In the genomic region with DNA sequence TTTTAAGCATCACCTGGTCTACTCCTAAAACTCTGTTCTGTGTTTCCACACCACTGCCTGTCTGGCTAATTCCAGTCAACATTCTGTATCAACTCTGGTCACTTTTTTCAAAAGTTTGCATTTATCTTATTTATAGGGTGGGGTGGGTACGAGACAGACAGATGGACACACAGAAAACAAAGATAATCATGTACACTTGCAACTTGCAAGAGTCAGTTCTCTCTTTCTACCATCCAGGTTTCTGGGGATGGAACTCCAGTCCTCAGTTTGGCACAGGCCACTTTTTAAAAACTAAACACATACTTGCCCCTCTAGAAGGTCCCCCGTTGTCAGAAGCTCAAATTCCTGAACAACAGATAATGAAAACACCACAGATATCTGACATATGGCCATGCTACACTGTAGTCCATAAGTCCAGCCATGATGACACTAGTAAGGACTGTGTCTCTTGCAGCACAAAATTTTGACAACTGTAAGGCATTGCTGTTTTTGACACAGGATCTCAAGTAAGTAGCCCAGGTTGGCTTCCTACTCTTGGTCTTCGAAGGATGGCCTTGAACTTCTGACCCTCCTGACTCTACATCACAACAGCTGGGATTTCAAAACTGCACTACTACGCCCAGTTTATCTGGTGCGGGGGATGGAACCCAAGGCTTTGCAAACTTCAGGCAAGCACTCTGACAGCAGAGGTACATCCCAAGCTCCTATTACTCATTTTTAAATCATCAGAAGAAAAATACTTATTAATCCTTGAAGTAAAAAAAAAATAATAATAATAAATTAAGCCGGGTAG, we compare ENCODE assay signal across 19 mouse cellular contexts. TPM values are rescaled to one million over a fixed set of nuclear protein-coding genes. Genes with fewer than 3 reads are reported as not detected.
A peak's percentile ranks its signal among the peaks of the same experiment; 100 is the strongest.
DNase-seq lines count a peak whose midpoint lies in the region; ATAC-seq lines count a peak whose summit lies in the region.
"Had no signal": no experiment of that assay in that cellular context is flagged by ENCODE, and none has a peak within 500 bp of the region (broad histone marks: within the 10 kb centered on the region; RNA-seq: fewer than 3 reads in every experiment).

No protein-coding gene starts in this region.

- H3K9ac ChIP-seq in heart, embryonic 13.5 days, result no peak overlapping the region
- H3K9ac ChIP-seq in liver, embryonic 12.5 days, result 0 out of 2 replicates have a peak overlapping the region, but pooled peaks have one; percentile 7
- no peak overlapping the region for H3K9ac ChIP-seq in hindbrain, embryonic 13.5 days
- H3K9ac ChIP-seq in midbrain, embryonic 15.5 days, result no peak overlapping the region

- H3K27me3 ChIP-seq in heart, embryonic 13.5 days (replicated peaks), result no peaks in the 10 kb centered on the region
- no peaks in the 10 kb centered on the region for H3K27me3 ChIP-seq in liver, embryonic 12.5 days (replicated peaks)
- H3K27me3 ChIP-seq in hindbrain, embryonic 13.5 days, result no peaks in the 10 kb centered on the region
- no peaks in the 10 kb centered on the region for H3K27me3 ChIP-seq in midbrain, embryonic 15.5 days (replicated peaks)

- peaks cover 24% of the 10 kb centered on the region for H3K4me1 ChIP-seq in heart, embryonic 13.5 days
- peaks cover 50% of the 10 kb centered on the region for H3K4me1 ChIP-seq in liver, embryonic 12.5 days
- H3K4me1 ChIP-seq in hindbrain, embryonic 13.5 days (replicated peaks), result peaks cover 22% of the 10 kb centered on the region
- H3K4me1 ChIP-seq in midbrain, embryonic 15.5 days, result peaks cover 25% of the 10 kb centered on the region

- no peak for ATAC-seq in heart, embryonic 13.5 days (ENCODE audit: extremely low read depth, insufficient number of reproducible peaks, low FRiP score, low TSS enrichment)
- no peak for ATAC-seq in liver, embryonic 12.5 days
- ATAC-seq in frontal cortex, adult (ENCODE audit: low TSS enrichment), result no peak
- ATAC-seq in hindbrain, embryonic 13.5 days (ENCODE audit: low FRiP score), result no peak
- ATAC-seq in midbrain, embryonic 15.5 days (replicated peaks), result no peak
- ATAC-seq: forebrain, embryonic 14.5 days had no signal

- peaks cover 39% of the 10 kb centered on the region for H3K36me3 ChIP-seq in heart, embryonic 13.5 days
- H3K36me3 ChIP-seq in liver, embryonic 12.5 days, result peaks cover 38% of the 10 kb centered on the region
- H3K36me3 ChIP-seq in hindbrain, embryonic 13.5 days, result peaks cover 33% of the 10 kb centered on the region
- H3K36me3 ChIP-seq in midbrain, embryonic 15.5 days (replicated peaks), result peaks cover 7% of the 10 kb centered on the region; the same call in 1 of the 2 replicates

- no peak for DNase-seq in heart, adult 9 months (ENCODE audit: low spot score in 2 of 2)
- peak; percentile 53 for DNase-seq in ZHBTc4 (ENCODE audit: low read depth, low spot score)
- DNase-seq: adrenal gland, postnatal 25 days; cerebellum, adult 2 months; gastrocnemius, postnatal 36 days; kidney, adult 2 months; kidney, postnatal 10 days; layer of hippocampus, postnatal 36 days; midbrain, embryonic 14.5 days; right cerebral cortex, postnatal 14 days; thymus, adult 2 months had no signal

- peak overlapping the region; percentile 30 for H3K4me2 ChIP-seq in heart, embryonic 13.5 days
- H3K4me2 ChIP-seq in liver, embryonic 12.5 days, result peak overlapping the region; percentile 89
- H3K4me2 ChIP-seq in hindbrain, embryonic 13.5 days, result no peak overlapping the region
- no peak overlapping the region for H3K4me2 ChIP-seq in midbrain, embryonic 15.5 days

- 0 out of 2 replicates have a peak overlapping the region, but pooled peaks have one; percentile 1 for H3K4me3 ChIP-seq in heart, embryonic 13.5 days
- peak overlapping the region; percentile 82 for H3K4me3 ChIP-seq in liver, embryonic 12.5 days
- H3K4me3 ChIP-seq in hindbrain, embryonic 13.5 days, result no peak overlapping the region
- H3K4me3 ChIP-seq in midbrain, embryonic 15.5 days, result no peak overlapping the region
- H3K4me3 ChIP-seq: myocyte had no signal

- 58% methylated on average over 6 of the region's 6 CpGs for WGBS in heart, embryonic 13.5 days
- 44% methylated on average over 6 of the region's 6 CpGs for WGBS in liver, embryonic 12.5 days (ENCODE audit: insufficient replicate concordance)
- 89% methylated on average over 6 of the region's 6 CpGs for WGBS in hindbrain, embryonic 13.5 days
- WGBS in midbrain, embryonic 15.5 days, result 87% methylated on average over 6 of the region's 6 CpGs

- H3K27ac ChIP-seq in heart, embryonic 13.5 days (replicated peaks), result no peak overlapping the region
- H3K27ac ChIP-seq in liver, embryonic 12.5 days, result peak overlapping the region; percentile 90
- H3K27ac ChIP-seq in hindbrain, embryonic 13.5 days, result no peak overlapping the region
- H3K27ac ChIP-seq in midbrain, embryonic 15.5 days, result no peak overlapping the region
- H3K27ac ChIP-seq: layer of hippocampus, adult 2 months had no signal

- H3K9me3 ChIP-seq in heart, embryonic 13.5 days, result no peaks in the 10 kb centered on the region
- H3K9me3 ChIP-seq in liver, embryonic 12.5 days (replicated peaks), result no peaks in the 10 kb centered on the region
- H3K9me3 ChIP-seq in hindbrain, embryonic 13.5 days, result no peaks in the 10 kb centered on the region
- H3K9me3 ChIP-seq in midbrain, embryonic 15.5 days, result no peaks in the 10 kb centered on the region

RNA-seq across cellular contexts. Expression of a gene that starts 3.1 kb away (rescaled TPM):
- polyA plus RNA-seq in heart, embryonic 13.5 days (2015; fragmentation: Nextera tagmentation; extraction: Ambion mirVana), result 54.9 and 57.0 TPM in 2 replicates
- polyA plus RNA-seq in liver, embryonic 12.5 days (2016; fragmentation: Nextera tagmentation; extraction: Ambion mirVana), result 28.6 and 30.3 TPM in 2 replicates
- polyA plus RNA-seq in hindbrain, embryonic 13.5 days (2015; fragmentation: Nextera tagmentation; extraction: Ambion mirVana), result 142 and 143 TPM in 2 replicates
- polyA plus RNA-seq in midbrain, embryonic 15.5 days (2015; fragmentation: Nextera tagmentation; extraction: Ambion mirVana), result 165 and 182 TPM in 2 replicates

Comparison
In these comparisons a context has a peak if more than half of its experiments do, and no peak if none do; other contexts are left out.
1. H3K4me2 ChIP-seq: peak in heart, embryonic 13.5 days (single experiment) and liver, embryonic 12.5 days (single experiment); none in hindbrain, embryonic 13.5 days (single experiment) and midbrain, embryonic 15.5 days (single experiment).
2. H3K4me3 ChIP-seq: peak in heart, embryonic 13.5 days (single experiment) and liver, embryonic 12.5 days (single experiment); none in hindbrain, embryonic 13.5 days (single experiment) and midbrain, embryonic 15.5 days (single experiment).